Mouse (Mus musculus): Measurements from ENCODE around the gene Sdk1.

- no peak for TF ChIP-seq CTCF (IDR thresholded peaks at IDR 0.05; ENCODE audit: low read depth)
- no peak for TF ChIP-seq EP300 (IDR thresholded peaks at IDR 0.05; ENCODE audit: low read depth)
These were observed 888.7 kb downstream of the Sdk1 start for GRCm38 (mm10) chr5:142130004-142130403.

All from heart, postnatal 0 days (tissue).